Mouse (Mus musculus) spleen, adult 2 months (tissue): ENCODE results near the gene Lrrc27. TPM values are rescaled to one million over a fixed set of nuclear protein-coding genes. Genes with fewer than 3 reads are reported as not detected.
A peak's percentile ranks its signal among the peaks of the same experiment; 100 is the strongest.

Experiments used
- DNase-seq, 2 experiments: peaks; one replicate each; pipeline versions ENCODE4 v3.0.0 to v3.0.0-alpha.2; 2012 to 2021; ENCODE audit warnings: low spot score in 2 of 2, low read depth in 1 of 2
- H3K27ac ChIP-seq: fragments of 200-500 bp; 2 replicates; pipeline ENCODE4 v1.5.1; 2012; ENCODE audit warnings: low read length, inconsistent platforms; ENCODE audit not compliant: insufficient read depth
- H3K27me3 ChIP-seq: fragments of 200-500 bp; 2 replicates; pipeline ENCODE4 v1.6.1; 2012; ENCODE audit warnings: mild to moderate bottlenecking, moderate library complexity, low read length, inconsistent platforms; ENCODE audit not compliant: control insufficient read depth, insufficient read depth
- H3K36me3 ChIP-seq: fragments of 200-500 bp; 2 replicates; pipeline ENCODE4 v1.6.1; 2012; ENCODE audit warnings: mild to moderate bottlenecking, low read length, inconsistent platforms; ENCODE audit not compliant: control insufficient read depth, insufficient read depth
- H3K4me1 ChIP-seq: fragments of 200-500 bp; 2 replicates; pipeline ENCODE4 v1.6.1; 2011; ENCODE audit warnings: inconsistent platforms; ENCODE audit not compliant: control insufficient read depth, insufficient read depth, insufficient read length
- H3K4me3 ChIP-seq: fragments of 200-500 bp; 2 replicates; pipeline ENCODE4 v1.5.1; 2011; ENCODE audit warnings: mild to moderate bottlenecking, inconsistent platforms; ENCODE audit not compliant: insufficient read depth, insufficient read length; ENCODE audit errors: extremely low read depth
- CTCF ChIP-seq: fragments of 200-500 bp; IDR thresholded peaks from 2 replicates; pipeline ENCODE4 v1.5.1; 2011; ENCODE audit warnings: mild to moderate bottlenecking, inconsistent platforms; ENCODE audit not compliant: insufficient read depth, insufficient read length, insufficient replicate concordance; ENCODE audit errors: extremely low read depth
- POLR2A ChIP-seq: fragments of 200-500 bp; IDR thresholded peaks from 2 replicates; pipeline ENCODE4 v1.6.1; 2011; ENCODE audit warnings: low read depth, low read length, inconsistent platforms
- WGBS: fragments of 180-500 bp; shearing (Covaris S2); methylation state at CpG from one replicate; pipeline ENCODE4 v1.1.7; 2018; 5-methylcytosine and 5-hydroxymethylcytosine counted together
- polyA plus RNA-seq: library from polyadenylated mRNA; depleted of rRNA; stranded (reverse); fragments of >200 nt; gene quantifications from 2 replicates; pipeline ENCODE4 v1.2.3, GENCODE M21; 2012

Gene Lrrc27
- polyA plus RNA-seq, 1 experiment = 1.8 TPM

DNA sequence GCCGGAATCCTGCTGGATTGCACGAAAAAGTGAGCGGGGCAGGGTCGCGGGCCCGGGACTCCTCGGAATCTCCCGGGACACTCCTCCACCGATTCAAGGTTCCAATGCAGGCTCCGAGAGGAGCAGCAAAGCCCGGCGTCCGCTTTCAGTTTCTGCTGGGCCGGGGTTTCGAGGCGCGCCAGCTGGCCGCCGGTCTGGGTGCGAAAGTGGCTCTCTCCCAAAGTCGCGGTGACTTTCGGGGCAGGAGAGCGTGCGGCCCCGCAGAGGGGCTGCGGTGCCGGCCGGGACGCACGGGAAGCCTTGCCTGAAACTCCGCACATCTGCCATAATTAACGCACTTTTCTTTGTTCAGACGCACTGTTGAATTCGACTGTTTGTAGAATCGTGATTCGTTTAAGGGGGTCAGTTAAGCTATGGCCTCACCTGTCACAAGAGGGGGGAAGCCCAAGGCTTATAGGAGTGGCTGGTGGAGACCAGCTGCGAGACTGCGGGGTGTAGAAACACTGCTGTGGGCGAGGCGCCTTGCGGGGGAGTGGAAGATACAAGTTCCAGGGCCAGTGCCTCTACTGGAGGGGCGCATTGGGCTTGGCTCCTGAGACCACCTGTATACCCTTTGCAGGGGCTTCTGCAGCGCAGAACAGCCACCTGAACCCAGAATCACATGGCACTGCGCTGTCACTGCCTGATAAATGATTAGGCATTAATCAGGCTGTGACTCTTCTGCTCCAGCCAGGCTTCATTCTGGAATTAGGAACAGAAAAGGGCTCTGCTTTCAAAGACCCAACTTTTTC is 36.0 kb downstream of the Lrrc27 start:
- Histone ChIP-seq H3K4me3 (peak overlapping the region; percentile 80), H3K36me3 (no peaks in the 10 kb centered on the region), H3K4me1 (peaks cover 7% of the 10 kb centered on the region), H3K27me3 (peaks cover 4% of the 10 kb centered on the region), H3K27ac (peak overlapping the region; percentile 70)
- 4% methylated on average over 45 of the region's 45 CpGs for WGBS
- no peak for DNase-seq
- TF ChIP-seq CTCF (no peak), POLR2A (no peak)

DNA sequence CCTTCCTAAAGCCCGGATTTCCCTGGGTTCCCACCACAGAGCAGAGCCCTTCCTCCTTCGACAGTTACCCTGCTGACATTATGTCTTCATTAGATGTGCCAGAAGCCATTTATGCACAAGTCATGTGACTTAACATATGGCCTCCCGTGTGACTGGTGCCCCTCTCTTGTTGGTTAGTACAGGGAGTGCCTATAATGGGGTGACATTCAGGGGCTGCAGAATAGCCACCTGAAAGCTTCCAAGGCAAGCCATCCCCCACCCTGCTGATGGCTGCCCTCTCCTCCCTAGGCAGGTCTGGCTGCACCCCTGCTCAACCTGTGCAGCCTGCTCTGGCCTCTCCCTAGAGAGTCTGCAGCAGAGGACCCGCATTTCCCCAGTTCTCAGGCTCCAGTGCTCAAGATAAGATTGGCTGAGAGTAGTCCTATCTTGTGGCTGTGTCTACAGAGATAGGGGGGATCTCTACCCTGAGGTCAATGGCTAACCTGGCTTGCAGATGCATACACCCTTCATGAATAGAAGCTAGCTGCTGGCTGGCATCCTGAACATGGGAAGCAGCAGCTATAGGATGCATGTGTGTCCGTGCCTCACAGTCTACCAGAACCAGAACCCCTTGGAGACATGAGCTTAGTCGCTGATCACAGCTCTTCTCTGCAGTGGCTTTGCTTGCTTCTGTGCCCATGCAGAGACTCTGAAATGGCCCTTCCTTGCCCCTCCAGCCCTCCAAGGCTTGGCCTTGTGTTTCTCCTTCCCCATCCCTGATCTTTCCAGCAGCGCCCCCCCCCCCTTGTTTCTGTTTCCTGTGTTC is 36.8 kb downstream of the Lrrc27 start:
- peaks cover 7% of the 10 kb centered on the region for H3K4me1 ChIP-seq
- H3K4me3 ChIP-seq = no peak overlapping the region
- no peaks in the 10 kb centered on the region for H3K36me3 ChIP-seq
- TF ChIP-seq CTCF (no peak), POLR2A (no peak)
- no peak for DNase-seq
- WGBS = 45% methylated on average over 7 of the region's 7 CpGs
- H3K27ac ChIP-seq = no peak overlapping the region; the same call in 1 of the 2 replicates
- peaks cover 4% of the 10 kb centered on the region for H3K27me3 ChIP-seq

DNA sequence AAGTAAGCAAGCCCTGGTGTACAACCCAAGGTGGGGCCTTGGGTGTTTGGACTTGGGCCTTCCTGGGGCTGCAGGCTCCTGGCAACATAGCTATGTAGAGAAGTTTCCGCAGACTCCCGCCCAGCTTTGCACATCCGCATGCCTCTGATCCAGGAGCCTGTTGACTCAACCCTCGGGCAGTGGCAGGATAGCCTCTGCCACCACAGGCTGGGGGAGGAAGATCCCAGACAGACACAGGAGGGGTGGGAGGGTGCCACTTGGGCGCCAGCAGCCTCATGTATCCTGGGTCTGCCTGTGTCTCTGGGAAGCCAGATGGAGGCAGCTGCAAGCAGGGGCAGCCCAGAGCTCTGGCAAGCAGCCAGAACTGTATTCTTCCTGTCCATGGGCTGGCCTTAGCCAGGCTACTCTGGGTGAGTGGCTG is 39.1 kb downstream of the Lrrc27 start:
- TF ChIP-seq CTCF (no peak), POLR2A (no peak)
- no peak for DNase-seq
- WGBS = 85% methylated on average over 5 of the region's 5 CpGs
- Histone ChIP-seq H3K4me1 (peaks cover 7% of the 10 kb centered on the region), H3K36me3 (no peaks in the 10 kb centered on the region), H3K27ac (0 out of 2 replicates have a peak overlapping the region, but pooled peaks have one; percentile 0), H3K27me3 (peaks cover 4% of the 10 kb centered on the region), H3K4me3 (no peak overlapping the region)

DNA sequence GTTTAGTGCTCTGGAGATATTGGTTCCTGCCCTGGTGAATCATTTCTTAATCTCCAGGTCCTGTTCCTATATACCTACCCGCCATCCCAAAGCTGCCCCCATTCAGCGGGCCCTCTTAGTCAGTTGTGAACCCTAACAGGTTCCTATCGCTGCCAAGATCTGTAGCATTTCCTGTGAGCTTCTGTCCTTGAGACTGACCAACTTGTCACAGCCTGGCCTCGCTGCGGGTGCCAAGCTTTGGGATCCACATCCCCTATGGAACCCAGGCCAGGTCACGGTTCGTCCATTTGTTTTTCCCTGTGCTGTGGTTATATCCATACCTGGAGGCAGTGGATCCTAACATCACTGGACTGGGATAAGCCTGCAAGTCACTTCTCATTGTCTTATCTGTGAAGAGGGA is 39.8 kb downstream of the Lrrc27 start:
- Histone ChIP-seq H3K4me1 (peaks cover 4% of the 10 kb centered on the region; the same call in 1 of the 2 replicates), H3K27ac (no peak overlapping the region), H3K36me3 (no peaks in the 10 kb centered on the region), H3K27me3 (peaks cover 4% of the 10 kb centered on the region), H3K4me3 (no peak overlapping the region)
- WGBS = 86% methylated on average over 7 of the region's 7 CpGs
- TF ChIP-seq POLR2A = no peak
- no peak for TF ChIP-seq CTCF
- DNase-seq = no peak

DNA sequence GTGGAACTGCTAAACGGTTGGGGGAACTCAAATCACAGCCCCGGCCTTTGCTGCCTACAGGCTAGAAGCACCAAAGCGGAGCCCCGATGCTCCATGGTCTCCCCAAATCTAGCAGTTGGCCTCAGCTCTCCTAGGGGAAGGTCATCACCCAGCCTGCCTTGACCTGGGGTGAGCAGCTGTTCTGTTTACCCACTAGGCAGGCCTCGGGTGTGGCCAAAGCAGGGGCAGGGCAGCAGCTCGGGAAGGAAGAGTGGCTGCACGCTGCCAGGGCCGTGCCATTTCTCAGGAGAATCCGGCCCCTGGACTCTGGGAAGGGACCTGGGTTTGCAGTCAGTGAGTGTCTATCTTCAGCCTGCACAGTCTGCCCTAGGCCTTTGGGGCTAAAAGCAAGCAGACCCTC is 40.2 kb downstream of the Lrrc27 start:
- Histone ChIP-seq H3K4me3 (no peak overlapping the region), H3K27ac (0 out of 2 replicates have a peak overlapping the region, but pooled peaks have one; percentile 13), H3K36me3 (no peaks in the 10 kb centered on the region), H3K27me3 (peaks cover 4% of the 10 kb centered on the region), H3K4me1 (no peaks in the 10 kb centered on the region)
- DNase-seq = no peak
- no peak for TF ChIP-seq CTCF
- TF ChIP-seq POLR2A = no peak
- 79% methylated on average over 9 of the region's 9 CpGs for WGBS

DNA sequence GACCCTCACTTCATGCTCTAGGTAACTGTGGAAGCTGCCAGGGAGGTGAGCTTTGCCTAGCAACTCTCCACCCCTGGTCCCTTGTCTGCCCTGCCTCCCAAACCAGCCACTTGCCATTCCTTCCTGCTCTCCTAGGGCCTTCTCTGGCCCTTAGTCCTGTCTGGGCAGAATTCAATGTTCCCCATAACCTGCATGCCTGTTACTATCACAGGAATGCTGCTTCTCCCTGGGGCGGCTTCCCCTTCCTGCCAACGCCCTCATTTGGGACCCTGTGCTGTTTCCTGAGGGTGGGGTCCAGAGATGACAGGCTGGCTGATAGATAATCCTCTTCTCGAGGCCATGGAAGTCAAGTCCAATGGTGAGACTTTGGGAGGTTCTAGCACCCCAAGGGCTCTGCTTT is 40.7 kb downstream of the Lrrc27 start:
- Histone ChIP-seq H3K27ac (0 out of 2 replicates have a peak overlapping the region, but pooled peaks have one; percentile 13), H3K36me3 (no peaks in the 10 kb centered on the region), H3K27me3 (peaks cover 3% of the 10 kb centered on the region; the same call in 1 of the 2 replicates), H3K4me3 (no peak overlapping the region), H3K4me1 (no peaks in the 10 kb centered on the region)
- whole genome bisulfite sequencing = 73% methylated on average over 3 of the region's 3 CpGs
- TF ChIP-seq POLR2A (no peak), CTCF (no peak)
- no peak for DNase-seq
